Mouse (Mus musculus) v-Abl transformed pro-B cells (cell line): ENCODE data around the gene Lrpap1.

Experiments used
- in situ Hi-C, 2 experiments: fragments of 400-800 bp; cut with MboI; formaldehyde crosslinking; loops; one replicate each; pipeline ENCODE4 v1.15.1; 2025; ENCODE audit not compliant: unreplicated experiment in 2 of 2

Lrpap1 gene

GRCm38 (mm10) chr5:35129208-35129607 is 23.6 kb upstream of the Lrpap1 start:
- in situ Hi-C loops = no loop called here

GRCm38 (mm10) chr5:35120024-35120423 is 14.5 kb upstream of the Lrpap1 start:
- in situ Hi-C loops = no loop called here

- in situ Hi-C loops = no loop called here
Observed at GRCm38 (mm10) chr5:35118418-35118817, 12.9 kb upstream of the Lrpap1 start.

GRCm38 (mm10) chr5:35117633-35118032 is 12.1 kb upstream of the Lrpap1 start:
- in situ Hi-C loops = no loop called here

GRCm38 (mm10) chr5:35116002-35116401 is 10.4 kb upstream of the Lrpap1 start:
- in situ Hi-C loops = no loop called here

GRCm38 (mm10) chr5:35112444-35112843 is 6.9 kb upstream of the Lrpap1 start:
- in situ Hi-C loops = no loop called here

- in situ Hi-C loops = no loop called here
Observed at GRCm38 (mm10) chr5:35105922-35106298, 344 bp upstream of the Lrpap1 start.

GRCm38 (mm10) chr5:35104183-35104959 is 1.2 kb downstream of the Lrpap1 start:
- in situ Hi-C loops = no loop called here

- in situ Hi-C loops = no loop called here
Observed at GRCm38 (mm10) chr5:35103528-35103927, 2.0 kb downstream of the Lrpap1 start.

- in situ Hi-C loops = no loop called here
Observed at GRCm38 (mm10) chr5:35103086-35103485, 2.5 kb downstream of the Lrpap1 start.

GRCm38 (mm10) chr5:35091636-35092035 is 13.9 kb downstream of the Lrpap1 start:
- in situ Hi-C loops = no loop called here

GRCm38 (mm10) chr5:35089614-35089963 is 16.0 kb downstream of the Lrpap1 start:
- in situ Hi-C loops = no loop called here

- in situ Hi-C loops = no loop called here
Observed at GRCm38 (mm10) chr5:35088785-35089613, 16.6 kb downstream of the Lrpap1 start.

GRCm38 (mm10) chr5:35084913-35085312 is 20.7 kb downstream of the Lrpap1 start:
- in situ Hi-C loops = no loop called here

- in situ Hi-C loops = no loop called here
Observed at GRCm38 (mm10) chr5:35079101-35079500, 26.5 kb downstream of the Lrpap1 start.

GRCm38 (mm10) chr5:35076369-35076768 is 29.2 kb downstream of the Lrpap1 start:
- in situ Hi-C loops = no loop called here

- in situ Hi-C loops = no loop called here
Observed at GRCm38 (mm10) chr5:35073992-35074391, 31.6 kb downstream of the Lrpap1 start.

- in situ Hi-C loops = no loop called here
Observed at GRCm38 (mm10) chr5:35073235-35073634, 32.3 kb downstream of the Lrpap1 start.

- in situ Hi-C loops = no loop called here
Observed at GRCm38 (mm10) chr5:35071855-35072254, 33.7 kb downstream of the Lrpap1 start.

- in situ Hi-C loops = no loop called here
Observed at GRCm38 (mm10) chr5:35070953-35071352, 34.6 kb downstream of the Lrpap1 start.

- in situ Hi-C loops = no loop called here
Observed at GRCm38 (mm10) chr5:35070314-35070713, 35.3 kb downstream of the Lrpap1 start.

- in situ Hi-C loops = no loop called here
Observed at GRCm38 (mm10) chr5:35069841-35070240, 35.7 kb downstream of the Lrpap1 start.
